Mouse (Mus musculus): ENCODE data around the gene Bicra.

Gene Bicra

GRCm38 (mm10) chr7:15945721-15946536 lies 101.8 kb downstream of the Bicra start, which contains the start of gene Nop53:
TSS of gene Nop53 (minus strand) at chr7:15946074.
- DNase-seq (ENCODE audit: low spot score in 2 of 2) = peak; percentile 94

- DNase-seq (ENCODE audit: low spot score in 2 of 2) = no peak
Observed at GRCm38 (mm10) chr7:15945211-15945610, 102.5 kb downstream of the Bicra start.

- no peak for DNase-seq (ENCODE audit: low spot score in 2 of 2)
Observed at GRCm38 (mm10) chr7:15944311-15944710, 103.4 kb downstream of the Bicra start.

GRCm38 (mm10) chr7:15938621-15939020 lies 109.1 kb downstream of the Bicra start:
- no peak for DNase-seq (ENCODE audit: low spot score in 2 of 2)

- no peak for DNase-seq (ENCODE audit: low spot score in 2 of 2)
Observed at GRCm38 (mm10) chr7:15937491-15937890, 110.2 kb downstream of the Bicra start.

GRCm38 (mm10) chr7:15933437-15934359 lies 114.0 kb downstream of the Bicra start:
- DNase-seq (ENCODE audit: low spot score in 2 of 2) = peak; percentile 34 to 84

GRCm38 (mm10) chr7:15931635-15932034 lies 116.1 kb downstream of the Bicra start:
- no peak for DNase-seq (ENCODE audit: low spot score in 2 of 2)

- no peak for DNase-seq (ENCODE audit: low spot score in 2 of 2)
Observed at GRCm38 (mm10) chr7:15930543-15930942, 117.2 kb downstream of the Bicra start.

GRCm38 (mm10) chr7:15929910-15930309 lies 117.8 kb downstream of the Bicra start:
- no peak for DNase-seq (ENCODE audit: low spot score in 2 of 2)

GRCm38 (mm10) chr7:15922220-15922773 lies 125.4 kb downstream of the Bicra start, which contains the start of gene Selenow:
TSS of gene Selenow (minus strand) at chr7:15922402.
- DNase-seq (ENCODE audit: low spot score in 2 of 2) = peak; percentile 90

- no peak for DNase-seq (ENCODE audit: low spot score in 2 of 2)
Observed at GRCm38 (mm10) chr7:15921796-15922195, 125.9 kb downstream of the Bicra start.

All from right cerebral cortex, postnatal 36 days (tissue).